Mouse (Mus musculus): ENCODE measurements around the gene Tm4sf5.

DNA sequence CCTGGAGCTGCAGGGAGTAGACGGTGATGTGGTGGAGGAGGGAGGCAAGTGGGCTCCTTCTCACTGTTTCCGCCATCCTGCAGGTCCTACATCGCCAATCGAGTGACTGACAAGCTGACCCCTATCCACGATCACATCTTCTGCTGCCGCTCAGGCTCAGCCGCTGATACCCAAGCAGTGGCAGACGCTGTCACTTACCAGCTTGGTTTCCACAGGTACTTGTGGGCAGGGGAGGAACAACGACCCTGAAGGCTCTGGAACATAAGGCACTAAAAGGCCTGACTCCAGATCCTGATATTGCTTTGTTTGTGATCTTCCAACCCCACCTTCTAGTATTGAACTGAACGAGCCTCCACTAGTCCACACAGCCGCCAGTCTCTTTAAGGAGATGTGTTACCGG is 21.2 kb downstream of the Tm4sf5 start:
- TF ChIP-seq EP300 (IDR thresholded peaks at IDR 0.05; ENCODE audit: insufficient read depth, low read depth, low read length): no peak
- no peak for TF ChIP-seq CTCF (IDR thresholded peaks at IDR 0.05; ENCODE audit: low read depth, low read length)
- TF ChIP-seq POLR2A (IDR thresholded peaks at IDR 0.05; ENCODE audit: insufficient read depth, low read length): no peak

All from ES-Bruce4 (cell line).